Mouse (Mus musculus) CH12.LX (cell line): ENCODE data around the gene Bad.

ENCODE experiments used
- CTCF ChIP-seq, 2 experiments: IDR thresholded peaks in 1 of 2; conservative IDR thresholded peaks in 1 of 2; 2 replicates each; pipeline ENCODE4 v1.5.1; 2011 to 2012; ENCODE audit warnings: low read depth in 2 of 2, low read length in 2 of 2, improper control_type of control experiment in 1 of 2, inconsistent platforms in 1 of 2, mild to moderate bottlenecking in 1 of 2, moderate library complexity in 1 of 2
- E2F4 ChIP-seq: IDR thresholded peaks from 2 replicates; pipeline ENCODE4 v1.6.1; 2011; ENCODE audit warnings: low read depth, low read length, improper control_type of control experiment; ENCODE audit not compliant: insufficient replicate concordance
- GABPA ChIP-seq: IDR thresholded peaks from 2 replicates; pipeline ENCODE4 v1.6.1; 2012; ENCODE audit warnings: low read depth, low read length, improper control_type of control experiment, inconsistent platforms; ENCODE audit not compliant: insufficient replicate concordance
- MAFK ChIP-seq: IDR thresholded peaks from 2 replicates; pipeline ENCODE4 v1.6.1; 2011; ENCODE audit warnings: low read length, improper control_type of control experiment; ENCODE audit not compliant: insufficient replicate concordance
- MAX ChIP-seq: IDR thresholded peaks from 2 replicates; pipeline ENCODE4 v1.6.1; 2011; ENCODE audit warnings: low read length, improper control_type of control experiment
- NRF1 ChIP-seq: IDR thresholded peaks from 2 replicates; pipeline ENCODE4 v1.6.1; 2014; ENCODE audit warnings: low read depth, mild to moderate bottlenecking, inconsistent platforms, low read length, improper control_type of control experiment, moderate library complexity
- POLR2AphosphoS2 ChIP-seq: IDR thresholded peaks from 2 replicates; pipeline ENCODE4 v1.6.1; 2011; ENCODE audit warnings: low read depth, low read length, improper control_type of control experiment
- SMC3 ChIP-seq: IDR thresholded peaks from 2 replicates; pipeline ENCODE4 v1.6.1; 2011; ENCODE audit warnings: low read depth, low read length, improper control_type of control experiment
- TCF12 ChIP-seq: IDR thresholded peaks from 2 replicates; pipeline ENCODE4 v1.6.1; 2014; ENCODE audit warnings: low read depth, mild to moderate bottlenecking, inconsistent platforms, low read length, improper control_type of control experiment
- ZC3H11A ChIP-seq: IDR thresholded peaks from 2 replicates; pipeline ENCODE4 v1.6.1; 2012; ENCODE audit warnings: low read depth, mild to moderate bottlenecking, inconsistent platforms, low read length, improper control_type of control experiment
- ZNF384 ChIP-seq: IDR thresholded peaks from 2 replicates; pipeline ENCODE4 v1.6.1; 2012; ENCODE audit warnings: low read depth, low read length, improper control_type of control experiment, inconsistent platforms

GRCm38 (mm10) chr19:6911101-6912074, 30.3 kb upstream of the Bad start:
- no peak for TF ChIP-seq ZNF384
- no peak for TF ChIP-seq ZC3H11A
- no peak for TF ChIP-seq CTCF (conservative IDR thresholded peaks at IDR 0.05 in 1 of 2, IDR thresholded peaks at IDR 0.05 in 1 of 2; ENCODE audit: low read depth in 2 of 2, low read length in 2 of 2)
- TF ChIP-seq E2F4, result no peak
- no peak for TF ChIP-seq MAFK
- no peak for TF ChIP-seq SMC3
- no peak for TF ChIP-seq MAX
- TF ChIP-seq NRF1, result no peak
- TF ChIP-seq GABPA, result no peak
- peak; percentile 76 for TF ChIP-seq POLR2AphosphoS2
- TF ChIP-seq TCF12, result no peak
